Mouse (Mus musculus) liver, postnatal 0 days (tissue): Measurements from ENCODE around the gene Ddx11.
A peak's percentile ranks its signal among the peaks of the same experiment; 100 is the strongest.

Source experiments
- CTCF ChIP-seq: sonication (generic); IDR thresholded peaks from 2 replicates; pipeline ENCODE4 v1.5.1; 2016; ENCODE audit warnings: antibody characterized with exemption, low read depth
- EP300 ChIP-seq: IDR thresholded peaks from 2 replicates; pipeline ENCODE4 v1.6.1; 2016; ENCODE audit warnings: antibody characterized with exemption, low read depth, mild to moderate bottlenecking

GRCm38 (mm10) chr17:66123066-66123815 is at the start of gene Ddx11:
- TF ChIP-seq EP300, result no peak
- TF ChIP-seq CTCF, result peak; percentile 15; the same call in 1 of the 2 replicates
